Mouse (Mus musculus) MEL (cell line): ENCODE measurements around the gene G0s2. TPM values are rescaled to one million over a fixed set of nuclear protein-coding genes. Genes with fewer than 3 reads are reported as not detected.

ENCODE experiments used
- DNase-seq: peaks from one replicate; pipeline ENCODE4 v3.0.0; 2011; ENCODE audit warnings: low read depth, low spot score
- H3K27ac ChIP-seq: 2 replicates; pipeline ENCODE4 v1.5.1; 2012; ENCODE audit warnings: low read depth, mild to moderate bottlenecking, control low read depth, low read length, moderate library complexity; ENCODE audit not compliant: control insufficient read depth
- H3K27me3 ChIP-seq, 2 experiments: fragments of 150-350 bp in 1 of 2; sonication (generic) in 1 of 2; 2 replicates each; pipeline ENCODE4 v1.6.1; 2012; ENCODE audit warnings: low read length in 2 of 2, mild to moderate bottlenecking in 2 of 2, improper control_type of control experiment in 1 of 2, moderate library complexity in 1 of 2; ENCODE audit not compliant: insufficient read depth in 2 of 2, control insufficient read depth in 1 of 2
- H3K36me3 ChIP-seq, 2 experiments: 2 replicates each; pipeline ENCODE4 v1.6.1; 2012 to 2014; ENCODE audit warnings: low read length in 2 of 2, improper control_type of control experiment in 1 of 2, inconsistent platforms in 1 of 2, mild to moderate bottlenecking in 1 of 2; ENCODE audit not compliant: insufficient read depth in 2 of 2, control insufficient read depth in 1 of 2
- H3K4me1 ChIP-seq, 2 experiments: fragments of 150-350 bp in 1 of 2; sonication (generic) in 1 of 2; 2 replicates each; pipeline ENCODE4 v1.6.1; 2012; ENCODE audit warnings: low read length in 2 of 2, improper control_type of control experiment in 1 of 2, mild to moderate bottlenecking in 1 of 2; ENCODE audit not compliant: insufficient read depth in 2 of 2, control insufficient read depth in 1 of 2
- H3K4me3 ChIP-seq, 2 experiments: fragments of 150-350 bp in 1 of 2; sonication (generic) in 1 of 2; 2 replicates each; pipeline ENCODE4 v1.5.1; 2012; ENCODE audit warnings: low read depth in 2 of 2, low read length in 2 of 2, mild to moderate bottlenecking in 2 of 2, moderate library complexity in 2 of 2, control low read depth in 1 of 2, improper control_type of control experiment in 1 of 2; ENCODE audit not compliant: control insufficient read depth in 1 of 2, insufficient read depth in 1 of 2
- H3K79me2 ChIP-seq: 2 replicates; pipeline ENCODE4 v1.6.1; 2012; ENCODE audit warnings: mild to moderate bottlenecking, low read length, moderate library complexity; ENCODE audit not compliant: control insufficient read depth, poor library complexity, insufficient read depth
- H3K9ac ChIP-seq: 2 replicates; pipeline ENCODE4 v1.6.1; 2012; ENCODE audit warnings: low read depth, mild to moderate bottlenecking, control low read depth, low read length, moderate library complexity; ENCODE audit not compliant: control insufficient read depth, poor library complexity, severe bottlenecking
- H3K9me3 ChIP-seq: fragments of 150-350 bp; sonication (generic); replicated peaks from 2 replicates; pipeline ENCODE4 v1.6.1; 2012; ENCODE audit warnings: mild to moderate bottlenecking, low read length, improper control_type of control experiment, moderate library complexity; ENCODE audit not compliant: insufficient read depth
- BHLHE40 ChIP-seq: IDR thresholded peaks from 2 replicates; pipeline ENCODE4 v1.6.1; 2012; ENCODE audit warnings: low read depth, mild to moderate bottlenecking, inconsistent platforms, low read length, improper control_type of control experiment, borderline replicate concordance
- ELF1 ChIP-seq: IDR thresholded peaks from 2 replicates; pipeline ENCODE4 v1.6.1; 2014; ENCODE audit warnings: low read depth, mild to moderate bottlenecking, inconsistent platforms, low read length, improper control_type of control experiment, moderate library complexity
- EP300 ChIP-seq, 2 experiments: IDR thresholded peaks; 2 replicates each; pipeline ENCODE4 v1.6.1; 2011; ENCODE audit warnings: improper control_type of control experiment in 2 of 2, low read length in 2 of 2, low read depth in 1 of 2, mild to moderate bottlenecking in 1 of 2
- GABPA ChIP-seq: IDR thresholded peaks from 2 replicates; pipeline ENCODE4 v1.6.1; 2012; ENCODE audit warnings: low read depth, mild to moderate bottlenecking, inconsistent platforms, low read length, improper control_type of control experiment, moderate library complexity
- JUND ChIP-seq: IDR thresholded peaks from 2 replicates; pipeline ENCODE4 v1.6.1; 2011; ENCODE audit warnings: low read depth, mild to moderate bottlenecking, improper control_type of control experiment, low read length
- MAZ ChIP-seq: IDR thresholded peaks from 2 replicates; pipeline ENCODE4 v1.6.1; 2012; ENCODE audit warnings: low read depth, mild to moderate bottlenecking, inconsistent platforms, low read length, improper control_type of control experiment
- MEF2A ChIP-seq: IDR thresholded peaks from 2 replicates; pipeline ENCODE4 v1.6.1; 2014; ENCODE audit warnings: low read depth, mild to moderate bottlenecking, inconsistent platforms, low read length, improper control_type of control experiment; ENCODE audit not compliant: poor library complexity, insufficient replicate concordance, severe bottlenecking; ENCODE audit errors: extremely low read depth
- MXI1 ChIP-seq: IDR thresholded peaks from 2 replicates; pipeline ENCODE4 v1.6.1; 2011; ENCODE audit warnings: mild to moderate bottlenecking, low read depth, low read length, improper control_type of control experiment
- MYC ChIP-seq: IDR thresholded peaks from 2 replicates; pipeline ENCODE4 v1.6.1; 2011; ENCODE audit warnings: low read depth, mild to moderate bottlenecking, low read length, improper control_type of control experiment, moderate library complexity
- NELFE ChIP-seq: IDR thresholded peaks from 2 replicates; pipeline ENCODE4 v1.6.1; 2011; ENCODE audit warnings: low read depth, low read length, improper control_type of control experiment
- RCOR1 ChIP-seq: IDR thresholded peaks from 2 replicates; pipeline ENCODE4 v1.6.1; 2012; ENCODE audit warnings: low read depth, mild to moderate bottlenecking, inconsistent platforms, low read length, improper control_type of control experiment
- SIN3A ChIP-seq: IDR thresholded peaks from 2 replicates; pipeline ENCODE4 v1.6.1; 2012; ENCODE audit warnings: low read length, improper control_type of control experiment, inconsistent platforms
- TBP ChIP-seq: IDR thresholded peaks from 2 replicates; pipeline ENCODE4 v1.8.0; 2011; ENCODE audit warnings: low read depth, low read length, improper control_type of control experiment
- TCF12 ChIP-seq: IDR thresholded peaks from 2 replicates; pipeline ENCODE4 v1.6.1; 2014; ENCODE audit warnings: low read depth, mild to moderate bottlenecking, inconsistent platforms, low read length, improper control_type of control experiment, moderate library complexity
- ZKSCAN1 ChIP-seq: IDR thresholded peaks from 2 replicates; pipeline ENCODE4 v1.6.1; 2012; ENCODE audit warnings: low read depth, mild to moderate bottlenecking, inconsistent platforms, low read length, improper control_type of control experiment, moderate library complexity
- ZMIZ1 ChIP-seq: IDR thresholded peaks from 2 replicates; pipeline ENCODE4 v1.6.1; 2012; ENCODE audit warnings: low read depth, mild to moderate bottlenecking, inconsistent platforms, low read length, improper control_type of control experiment, moderate library complexity
- polyA plus RNA-seq, 2 experiments: library from polyadenylated mRNA; stranded (reverse) in 1 of 2; unstranded in 1 of 2; fragments of >175 nt in 1 of 2; fragments of >200 nt in 1 of 2; gene quantifications; 2 replicates each; pipeline versions ENCODE4 v1.2.1 to v1.2.4; 2012; ENCODE audit warnings: low replicate concordance in 2 of 2, low read depth in 1 of 2; ENCODE audit not compliant: insufficient read length in 2 of 2, insufficient read depth in 1 of 2, missing spikeins in 1 of 2
- total RNA-seq: library from RNA; depleted of rRNA; stranded (reverse); fragments of 300-350 nt; gene quantifications from 2 replicates; pipeline ENCODE4 v1.2.3, GENCODE M21; 2012

G0s2 gene
- total and polyA plus RNA-seq, 3 experiments = not detected

DNA sequence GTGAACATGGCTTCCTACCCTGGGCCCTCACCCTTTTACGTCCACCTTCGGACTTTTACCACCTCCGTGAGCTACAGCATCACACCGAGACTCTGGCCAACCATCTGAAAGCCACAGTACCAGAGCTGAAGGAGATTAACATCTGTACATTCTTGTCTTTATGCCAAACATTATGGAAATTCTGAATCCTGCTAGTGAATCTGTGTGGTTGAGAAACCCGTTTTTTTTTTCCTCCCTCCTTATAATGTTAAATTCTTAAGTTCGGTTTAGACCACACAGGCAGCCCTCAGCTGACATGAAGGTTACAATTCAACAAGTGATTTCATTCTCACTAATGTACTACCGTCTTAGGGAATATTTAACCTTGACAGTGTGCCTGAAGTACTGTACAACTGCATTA, 38.1 kb downstream of the G0s2 start:
- H3K27ac ChIP-seq = no peak overlapping the region
- H3K4me1 ChIP-seq = no peaks in the 10 kb centered on the region
- H3K9me3 ChIP-seq = no peaks in the 10 kb centered on the region
- TF ChIP-seq SIN3A = no peak
- TF ChIP-seq ZKSCAN1 = no peak
- TF ChIP-seq BHLHE40 = no peak
- no peak for TF ChIP-seq MYC
- no peak for TF ChIP-seq ZMIZ1
- no peak for TF ChIP-seq TCF12
- TF ChIP-seq RCOR1 = no peak
- TF ChIP-seq MAZ = no peak
- no peak for TF ChIP-seq EP300 (IDR thresholded peaks at IDR 0.05; ENCODE audit: low read depth in 1 of 2, low read length in 2 of 2)
- no peak for TF ChIP-seq NELFE
- no peak overlapping the region for H3K4me3 ChIP-seq
- no peak for DNase-seq
- no peaks in the 10 kb centered on the region for H3K79me2 ChIP-seq
- H3K36me3 ChIP-seq = no peaks in the 10 kb centered on the region
- peaks cover 0 to 3% of the 10 kb centered on the region in 2 experiments; a peak in 1 of 4 replicates for H3K27me3 ChIP-seq
- H3K9ac ChIP-seq = no peak overlapping the region

DNA sequence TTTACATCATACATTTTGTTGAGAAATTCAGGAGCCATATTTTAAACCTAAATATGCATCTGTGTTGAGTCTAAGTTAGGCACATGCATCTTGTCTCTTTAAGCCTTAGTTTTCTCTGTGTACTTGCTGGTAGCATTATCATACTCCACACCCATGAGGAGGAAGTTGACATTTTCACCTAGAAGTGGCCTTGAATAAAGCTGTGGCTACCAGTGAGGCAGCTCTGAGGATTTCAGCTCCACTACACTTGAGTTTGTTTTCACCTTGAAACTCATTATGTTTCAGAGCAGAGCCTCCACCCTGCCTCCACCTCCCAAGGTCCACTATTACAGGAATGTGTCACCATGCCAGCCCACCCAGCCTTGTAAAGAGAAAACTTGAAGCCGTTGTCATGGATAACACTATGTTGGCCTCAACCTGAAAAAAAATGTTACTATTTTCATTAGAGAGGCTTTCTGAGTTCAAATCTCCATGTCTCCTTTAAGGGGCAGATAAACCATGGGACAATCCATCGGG, 38.8 kb downstream of the G0s2 start:
- H3K4me3 ChIP-seq = no peak overlapping the region
- H3K36me3 ChIP-seq = no peaks in the 10 kb centered on the region
- H3K4me1 ChIP-seq = no peaks in the 10 kb centered on the region
- H3K9ac ChIP-seq = no peak overlapping the region
- no peaks in the 10 kb centered on the region for H3K79me2 ChIP-seq
- H3K27me3 ChIP-seq = peaks cover 0 to 3% of the 10 kb centered on the region in 2 experiments; a peak in 1 of 4 replicates
- TF ChIP-seq MEF2A (no peak), MYC (no peak), TBP (no peak), GABPA (no peak), RCOR1 (no peak), MXI1 (no peak), ELF1 (no peak), JUND (no peak), NELFE (no peak)
- no peak overlapping the region for H3K27ac ChIP-seq
- H3K9me3 ChIP-seq = no peaks in the 10 kb centered on the region
- DNase-seq = no peak
